Mouse (Mus musculus) frontal cortex, postnatal 25 days (tissue): ENCODE measurements around the gene Marcks.
"Not testable (repeated sequence)": the region's sequence is repeated elsewhere in the genome, so short reads cannot be mapped to it uniquely, and the experiment has no call there.

Source experiments
- DNase-seq, 2 experiments: peaks; one replicate each; pipeline ENCODE4 v3.0.0; 2022; ENCODE audit warnings: low spot score in 2 of 2

Marcks gene

DNA sequence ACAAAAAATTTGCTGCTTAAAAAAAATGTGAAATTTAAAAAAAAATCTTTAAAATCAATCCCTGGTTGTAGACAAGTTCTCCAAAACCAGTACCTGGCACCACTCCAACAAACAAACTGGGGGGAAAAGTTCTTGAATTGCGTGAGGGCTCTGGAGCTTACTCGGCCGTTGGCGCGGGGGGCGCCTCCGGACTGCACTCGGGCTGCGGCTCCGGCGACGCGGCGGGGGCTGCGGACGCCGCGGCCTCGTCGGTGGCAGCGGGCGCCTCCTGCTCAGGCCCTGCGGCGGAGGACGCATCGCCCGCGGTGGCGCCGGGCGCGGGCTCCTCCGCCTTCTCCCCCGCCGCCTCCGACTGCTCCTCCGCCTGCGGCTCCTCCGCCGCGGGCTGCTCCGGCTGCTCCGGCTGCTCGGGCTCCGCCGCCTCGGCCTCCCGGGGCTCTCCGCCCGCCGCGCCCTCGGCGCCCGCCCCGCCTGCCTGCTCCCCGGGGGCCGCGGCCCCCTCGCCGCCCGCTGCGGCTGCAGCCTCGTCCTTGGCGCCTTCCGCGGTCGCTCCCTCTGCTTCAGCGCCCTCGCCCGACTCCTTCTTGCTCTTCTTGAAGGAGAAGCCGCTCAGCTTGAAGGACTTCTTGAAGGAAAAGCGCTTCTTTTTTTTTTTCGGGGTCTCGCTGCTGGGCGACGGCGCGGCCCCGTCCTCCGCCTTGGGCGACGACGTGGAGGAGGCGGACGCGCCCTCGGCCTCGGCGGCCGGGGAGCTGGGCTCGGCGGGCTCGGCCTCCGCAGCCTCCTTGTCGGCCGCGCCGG, 2.6 kb downstream of the Marcks start:
- peak in 1 of 2 experiments; percentile 13 for DNase-seq

- no peak for DNase-seq
These were observed 4.6 kb downstream of the Marcks start for GRCm38 (mm10) chr10:37133876-37134708.

- DNase-seq: no peak
These were observed 6.0 kb downstream of the Marcks start for GRCm38 (mm10) chr10:37132671-37133070.

GRCm38 (mm10) chr10:37129652-37130051, 9.1 kb downstream of the Marcks start:
- no peak for DNase-seq

- DNase-seq: no peak
These were observed 23.4 kb downstream of the Marcks start for GRCm38 (mm10) chr10:37115329-37115728.

DNA sequence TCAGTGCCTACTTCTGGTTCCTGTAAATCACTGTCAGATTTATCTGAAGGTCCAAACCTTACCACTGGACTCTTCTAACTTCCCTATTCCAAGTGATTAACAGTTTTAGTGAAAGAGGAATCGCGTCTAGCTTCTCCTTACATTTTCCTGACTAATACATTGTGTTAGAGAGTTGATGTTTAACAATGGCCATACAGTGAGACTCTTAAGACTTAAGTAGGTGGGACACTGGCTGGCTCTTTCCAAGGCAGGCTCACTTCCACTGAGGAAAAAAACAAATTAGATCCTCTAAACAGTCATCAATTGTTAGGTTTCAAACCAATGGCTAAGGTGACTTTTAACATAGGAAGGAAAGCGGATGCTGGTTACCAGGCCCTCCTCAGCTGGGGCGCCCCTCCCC, 25.9 kb downstream of the Marcks start:
- DNase-seq: no peak

DNA sequence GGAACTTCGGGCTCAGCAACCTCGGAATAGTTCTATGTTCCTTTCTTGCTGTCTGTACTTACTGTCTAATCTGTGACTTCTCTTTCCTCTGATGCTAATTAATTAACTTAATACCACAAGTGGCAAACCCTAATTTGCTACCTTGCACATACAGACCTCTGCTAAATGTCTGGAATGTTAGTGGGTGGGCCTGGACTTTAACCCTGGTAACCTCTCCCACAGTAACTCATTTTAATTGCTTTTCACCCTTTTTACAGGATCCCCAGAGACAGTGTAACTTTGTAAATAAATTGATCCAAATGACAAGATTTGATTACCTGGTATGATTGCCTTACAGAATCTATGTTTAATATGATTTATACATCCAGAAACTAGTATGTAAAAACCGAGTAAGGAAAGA, 26.4 kb downstream of the Marcks start:
- no peak for DNase-seq

DNA sequence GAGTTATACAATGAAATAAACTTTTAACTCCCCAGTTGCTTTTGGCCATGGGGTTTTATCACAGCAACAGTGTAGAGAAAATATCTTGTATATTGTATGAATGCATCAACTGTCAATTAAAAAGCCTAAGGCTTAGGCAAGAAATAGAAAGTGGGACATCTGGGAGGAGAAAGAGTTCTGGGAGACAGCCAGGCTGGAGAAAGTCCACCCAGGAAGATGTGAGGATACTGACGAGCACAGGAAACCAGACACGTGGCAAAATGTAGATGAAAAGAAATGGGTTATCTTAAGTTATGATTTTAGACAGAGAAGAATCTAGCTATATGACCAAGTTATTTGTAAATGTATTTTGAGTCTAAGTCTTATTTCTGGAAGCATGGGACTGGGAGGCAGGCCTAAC, 27.3 kb downstream of the Marcks start:
- DNase-seq: no peak

GRCm38 (mm10) chr10:37106871-37107627, 31.7 kb downstream of the Marcks start:
- no peak for DNase-seq

DNA sequence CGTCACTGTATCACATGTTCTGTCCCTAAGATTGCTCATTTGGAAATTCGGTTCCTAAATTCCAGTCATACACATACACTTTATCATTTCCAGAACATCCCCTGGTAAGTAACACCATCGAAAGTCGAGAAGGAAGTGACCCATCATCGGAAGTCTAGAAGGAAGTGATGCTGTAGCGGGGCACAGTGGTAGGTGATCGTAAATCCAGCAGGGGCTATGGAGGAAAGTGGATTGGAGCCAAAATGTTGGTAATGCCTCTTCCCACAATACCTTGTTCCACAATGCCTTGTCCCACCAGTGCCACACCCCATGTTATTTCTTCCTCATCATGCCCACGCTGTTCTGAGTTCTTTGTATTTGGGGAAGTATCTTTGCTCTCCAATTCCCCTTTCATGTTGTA, 32.4 kb downstream of the Marcks start:
- DNase-seq: no peak

- DNase-seq: no peak
These were observed 36.3 kb downstream of the Marcks start for GRCm38 (mm10) chr10:37102227-37103080.

GRCm38 (mm10) chr10:37101733-37102132, 37.0 kb downstream of the Marcks start:
- no peak for DNase-seq

GRCm38 (mm10) chr10:37096529-37096928, 42.2 kb downstream of the Marcks start:
- no peak for DNase-seq

- DNase-seq: no peak
These were observed 42.9 kb downstream of the Marcks start for GRCm38 (mm10) chr10:37095803-37096202.

GRCm38 (mm10) chr10:37093306-37093705, 45.4 kb downstream of the Marcks start:
- DNase-seq: no peak

DNA sequence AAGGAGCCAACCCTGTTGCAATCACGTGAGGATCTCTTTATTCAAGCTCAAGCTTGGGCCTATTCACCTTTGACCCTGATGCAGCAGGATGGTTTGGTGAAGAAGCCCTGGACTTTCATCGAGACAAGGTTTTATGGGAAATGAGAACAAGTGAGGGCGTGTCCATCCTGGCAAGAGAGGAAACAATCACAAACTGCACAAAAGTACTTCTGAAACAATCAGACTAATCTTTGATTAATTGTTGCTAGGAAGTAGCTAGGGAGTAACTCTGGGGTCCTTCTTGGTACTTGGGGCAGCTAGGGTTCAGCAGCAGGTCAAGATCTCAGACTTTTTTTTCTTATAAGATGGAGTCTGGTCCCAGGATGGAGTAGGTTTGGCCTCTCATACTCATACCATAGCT, 48.3 kb downstream of the Marcks start:
- DNase-seq: no peak

- not testable (repeated sequence) for DNase-seq
These were observed 54.6 kb downstream of the Marcks start for GRCm38 (mm10) chr10:37084071-37084470.
